Mouse (Mus musculus): ENCODE results near the gene Prr23a2.

GRCm38 (mm10) chr9:98820461-98820860 is 35.8 kb upstream of the Prr23a2 start:
- no peak for TF ChIP-seq CTCF (IDR thresholded peaks at IDR 0.05; ENCODE audit: control insufficient read depth, insufficient read depth, insufficient read length)
- TF ChIP-seq USF1 (IDR thresholded peaks at IDR 0.05; ENCODE audit: low read depth): no peak
- no peak for TF ChIP-seq MYOD1 (IDR thresholded peaks at IDR 0.05; ENCODE audit: control insufficient read depth, insufficient read length, low read depth)
- TF ChIP-seq MAX (IDR thresholded peaks at IDR 0.05): no peak
- no peak for TF ChIP-seq CEBPB (IDR thresholded peaks at IDR 0.05; ENCODE audit: low read depth)

Data from C2C12 (cell line).